ENCODE assay signal across 8 mouse cellular contexts in genomic region chr17:29078519-29079383, GRCm38 (mm10). TPM values are rescaled to one million over a fixed set of nuclear protein-coding genes. Genes with fewer than 3 reads are reported as not detected.
DNase-seq lines count a peak whose midpoint lies in the region; ATAC-seq and TF ChIP-seq lines count a peak whose summit lies in the region.

No protein-coding gene starts in this region.

- H3K4me1 ChIP-seq in hindbrain, embryonic 10.5 days (replicated peaks), result peaks cover 37% of the 10 kb centered on the region
- peaks cover 5% of the 10 kb centered on the region for H3K4me1 ChIP-seq in hindbrain, embryonic 11.5 days (replicated peaks; ENCODE audit: control insufficient read depth, insufficient read depth, low read length)
- H3K4me1 ChIP-seq in heart, postnatal 0 days (ENCODE audit: control insufficient read depth, insufficient read depth), result peaks cover 19% of the 10 kb centered on the region
- H3K4me1 ChIP-seq in limb, embryonic 10.5 days, result peaks cover 31% of the 10 kb centered on the region
- H3K4me1 ChIP-seq in midbrain, embryonic 10.5 days, result peaks cover 40% of the 10 kb centered on the region

- WGBS in hindbrain, embryonic 10.5 days, result 7% methylated on average over 25 of the region's 25 CpGs
- WGBS in hindbrain, embryonic 11.5 days, result 6% methylated on average over 25 of the region's 25 CpGs
- WGBS in heart, postnatal 0 days, result 6% methylated on average over 25 of the region's 25 CpGs
- WGBS in limb, embryonic 10.5 days, result 9% methylated on average over 25 of the region's 25 CpGs
- WGBS in midbrain, embryonic 10.5 days, result 4% methylated on average over 25 of the region's 25 CpGs

- no peaks in the 10 kb centered on the region for H3K36me3 ChIP-seq in hindbrain, embryonic 10.5 days
- H3K36me3 ChIP-seq in hindbrain, embryonic 11.5 days (ENCODE audit: control insufficient read depth, insufficient read depth, low read length), result no peaks in the 10 kb centered on the region
- no peaks in the 10 kb centered on the region for H3K36me3 ChIP-seq in heart, postnatal 0 days (replicated peaks; ENCODE audit: control insufficient read depth, insufficient read depth, low read length)
- H3K36me3 ChIP-seq in limb, embryonic 10.5 days, result no peaks in the 10 kb centered on the region
- H3K36me3 ChIP-seq in midbrain, embryonic 10.5 days, result no peaks in the 10 kb centered on the region

- no peak for TF ChIP-seq EP300 in heart, postnatal 0 days (IDR thresholded peaks at IDR 0.05; ENCODE audit: low read depth)

- no peak overlapping the region for H3K4me2 ChIP-seq in hindbrain, embryonic 11.5 days (replicated peaks; ENCODE audit: low read depth, low read length)
- peak overlapping the region; percentile 71 for H3K4me2 ChIP-seq in heart, postnatal 0 days (ENCODE audit: low read depth, low read length)

- DNase-seq in hindbrain, embryonic 10.5 days (ENCODE audit: low spot score), result peak; percentile 40
- no peak for DNase-seq in hindbrain, embryonic 11.5 days (ENCODE audit: low spot score)
- peak; percentile 93 for DNase-seq in NIH3T3 (ENCODE audit: low read depth)
- DNase-seq in fat pad, adult 2 months (ENCODE audit: extremely low read depth, low read depth, low spot score), result peak; percentile 81
- peak; percentile 67 for DNase-seq in heart, postnatal 0 days (ENCODE audit: low spot score)
- DNase-seq in limb, embryonic 10.5 days (ENCODE audit: low spot score), result peak; percentile 58
- DNase-seq in midbrain, embryonic 10.5 days (ENCODE audit: low spot score), result peak; percentile 44
- DNase-seq in urinary bladder, postnatal 36 days (ENCODE audit: low spot score in 2 of 2), result peak; percentile 84 to 92

- TF ChIP-seq CTCF in heart, postnatal 0 days (IDR thresholded peaks at IDR 0.05; ENCODE audit: low read depth), result no peak

- peaks cover 5% of the 10 kb centered on the region; the same call in 1 of the 2 replicates for H3K9me3 ChIP-seq in hindbrain, embryonic 10.5 days
- no peaks in the 10 kb centered on the region for H3K9me3 ChIP-seq in hindbrain, embryonic 11.5 days (ENCODE audit: control insufficient read depth, low read length)
- no peaks in the 10 kb centered on the region for H3K9me3 ChIP-seq in heart, postnatal 0 days (replicated peaks; ENCODE audit: control insufficient read depth, low read length)
- H3K9me3 ChIP-seq in limb, embryonic 10.5 days (replicated peaks), result no peaks in the 10 kb centered on the region
- H3K9me3 ChIP-seq in midbrain, embryonic 10.5 days (replicated peaks), result 0 out of 2 replicates have a peak, but pooled peaks cover 3% of the 10 kb centered on the region

- no peak for ATAC-seq in hindbrain, embryonic 11.5 days (ENCODE audit: low FRiP score)
- peak; percentile 67 for ATAC-seq in heart, postnatal 0 days (ENCODE audit: insufficient read depth, low read depth)

- peak overlapping the region; percentile 40 for H3K4me3 ChIP-seq in hindbrain, embryonic 10.5 days
- no peak overlapping the region for H3K4me3 ChIP-seq in hindbrain, embryonic 11.5 days (ENCODE audit: low read depth, low read length)
- peak overlapping the region; percentile 40 for H3K4me3 ChIP-seq in heart, postnatal 0 days (ENCODE audit: low read depth, low read length)
- peak overlapping the region; percentile 34 for H3K4me3 ChIP-seq in limb, embryonic 10.5 days
- H3K4me3 ChIP-seq in midbrain, embryonic 10.5 days, result peak overlapping the region; percentile 38

- H3K9ac ChIP-seq in hindbrain, embryonic 11.5 days (ENCODE audit: low read depth, low read length), result no peak overlapping the region
- peak overlapping the region; percentile 28; the same call in 1 of the 2 replicates for H3K9ac ChIP-seq in heart, postnatal 0 days (replicated peaks; ENCODE audit: low read depth, low read length)

- peaks cover 58% of the 10 kb centered on the region for H3K27me3 ChIP-seq in hindbrain, embryonic 10.5 days (ENCODE audit: insufficient read depth, poor library complexity, severe bottlenecking)
- peaks cover 16% of the 10 kb centered on the region for H3K27me3 ChIP-seq in hindbrain, embryonic 11.5 days (ENCODE audit: control insufficient read depth, insufficient read depth, low read length)
- no peaks in the 10 kb centered on the region for H3K27me3 ChIP-seq in heart, postnatal 0 days (ENCODE audit: control insufficient read depth, insufficient read depth, low read length)
- peaks cover 56% of the 10 kb centered on the region for H3K27me3 ChIP-seq in limb, embryonic 10.5 days (ENCODE audit: low read depth, poor library complexity, severe bottlenecking)
- H3K27me3 ChIP-seq in midbrain, embryonic 10.5 days (ENCODE audit: low read depth, poor library complexity, severe bottlenecking), result peaks cover 45% of the 10 kb centered on the region

- H3K27ac ChIP-seq in hindbrain, embryonic 10.5 days, result peak overlapping the region; percentile 67
- no peak overlapping the region for H3K27ac ChIP-seq in hindbrain, embryonic 11.5 days (ENCODE audit: low read depth, low read length)
- H3K27ac ChIP-seq in heart, postnatal 0 days (ENCODE audit: low read depth), result peak overlapping the region; percentile 67
- peak overlapping the region; percentile 51; the same call in 1 of the 2 replicates for H3K27ac ChIP-seq in limb, embryonic 10.5 days
- peak overlapping the region; percentile 65 for H3K27ac ChIP-seq in midbrain, embryonic 10.5 days (replicated peaks)

RNA-seq across cellular contexts. Expression of gene Cdkn1a, which starts 12.0 kb away (rescaled TPM):
- polyA plus RNA-seq in hindbrain, embryonic 10.5 days (2016; fragmentation: Nextera tagmentation; extraction: Ambion mirVana), result 29.9 and 36.0 TPM in 2 replicates
- 33.4 and 36.8 TPM in 2 replicates for polyA plus RNA-seq in hindbrain, embryonic 11.5 days (2014; fragmentation: Nextera tagmentation; extraction: Ambion mirVana)
- total RNA-seq in heart, postnatal 0 days (2014; rRNA removed; ENCODE audit: low replicate concordance), result 16.7 and 42.8 TPM in 2 replicates
- 48.2 and 48.9 TPM in 2 replicates for polyA plus RNA-seq in heart, postnatal 0 days (2015; fragmentation: Nextera tagmentation; extraction: Ambion mirVana)
- 22.2 and 28.8 TPM in 2 replicates for polyA plus RNA-seq in limb, embryonic 10.5 days (2016; fragmentation: Nextera tagmentation; extraction: Ambion mirVana)
- 19.1 and 24.8 TPM in 2 replicates for polyA plus RNA-seq in midbrain, embryonic 10.5 days (2016; fragmentation: Nextera tagmentation; extraction: Ambion mirVana)

RNA-seq across cellular contexts. Expression of gene Rab44, which starts 35.2 kb away (rescaled TPM):
- polyA plus RNA-seq in hindbrain, embryonic 10.5 days (2016; fragmentation: Nextera tagmentation; extraction: Ambion mirVana), result 0.04 TPM in 1 of 2 replicates, not detected in the other
- polyA plus RNA-seq in hindbrain, embryonic 11.5 days (2014; fragmentation: Nextera tagmentation; extraction: Ambion mirVana), result 0.45 TPM in 1 of 2 replicates, not detected in the other
- total RNA-seq in heart, postnatal 0 days (2014; rRNA removed; ENCODE audit: low replicate concordance), result 2.0 TPM in 1 of 2 replicates, not detected in the other
- 0.18 and 0.23 TPM in 2 replicates for polyA plus RNA-seq in heart, postnatal 0 days (2015; fragmentation: Nextera tagmentation; extraction: Ambion mirVana)
- 0.11 and 0.26 TPM in 2 replicates for polyA plus RNA-seq in limb, embryonic 10.5 days (2016; fragmentation: Nextera tagmentation; extraction: Ambion mirVana)
- 0.06 and 0.47 TPM in 2 replicates for polyA plus RNA-seq in midbrain, embryonic 10.5 days (2016; fragmentation: Nextera tagmentation; extraction: Ambion mirVana)

RNA-seq across cellular contexts. Expression of gene Srsf3, which starts 46.3 kb away (rescaled TPM):
- 723 and 795 TPM in 2 replicates for polyA plus RNA-seq in hindbrain, embryonic 10.5 days (2016; fragmentation: Nextera tagmentation; extraction: Ambion mirVana)
- polyA plus RNA-seq in hindbrain, embryonic 11.5 days (2014; fragmentation: Nextera tagmentation; extraction: Ambion mirVana), result 847 and 854 TPM in 2 replicates
- total RNA-seq in heart, postnatal 0 days (2014; rRNA removed; ENCODE audit: low replicate concordance), result 110 and 151 TPM in 2 replicates
- polyA plus RNA-seq in heart, postnatal 0 days (2015; fragmentation: Nextera tagmentation; extraction: Ambion mirVana), result 202 and 238 TPM in 2 replicates
- polyA plus RNA-seq in limb, embryonic 10.5 days (2016; fragmentation: Nextera tagmentation; extraction: Ambion mirVana), result 820 and 832 TPM in 2 replicates
- 789 and 839 TPM in 2 replicates for polyA plus RNA-seq in midbrain, embryonic 10.5 days (2016; fragmentation: Nextera tagmentation; extraction: Ambion mirVana)
